Mouse (Mus musculus) heart, embryonic 15.5 days (tissue): ENCODE data around the gene Ssh1. TPM values are rescaled to one million over a fixed set of nuclear protein-coding genes. Genes with fewer than 3 reads are reported as not detected.

Experiments
- ATAC-seq: fragments of 200-750 bp; cut with Nextera tagmentation; replicated peaks from 2 replicates; pipeline ENCODE4 v1.8.0; 2017; ENCODE audit warnings: low read depth, moderate TSS enrichment; ENCODE audit not compliant: insufficient number of reproducible peaks, insufficient read depth, low FRiP score
- H3K27ac ChIP-seq: fragments of 300-500 bp; sonication (generic); 2 replicates; pipeline ENCODE4 v1.5.1; 2015; ENCODE audit warnings: mild to moderate bottlenecking, inconsistent platforms
- H3K27me3 ChIP-seq: fragments of 300-500 bp; sonication (generic); 2 replicates; pipeline ENCODE4 v1.6.1; 2015; ENCODE audit warnings: inconsistent platforms
- H3K36me3 ChIP-seq: fragments of 300-500 bp; sonication (generic); 2 replicates; pipeline ENCODE4 v1.6.1; 2015; ENCODE audit warnings: mild to moderate bottlenecking, inconsistent platforms
- H3K4me1 ChIP-seq: fragments of 300-500 bp; sonication (generic); replicated peaks from 2 replicates; pipeline ENCODE4 v1.6.1; 2015; ENCODE audit warnings: inconsistent platforms
- H3K4me2 ChIP-seq: fragments of 300-500 bp; sonication (generic); 2 replicates; pipeline ENCODE4 v1.6.1; 2015; ENCODE audit warnings: inconsistent platforms, mild to moderate bottlenecking, moderate library complexity
- H3K4me3 ChIP-seq: fragments of 300-500 bp; sonication (generic); 2 replicates; pipeline ENCODE4 v1.5.1; 2015; ENCODE audit warnings: mild to moderate bottlenecking, inconsistent platforms
- H3K9ac ChIP-seq: fragments of 300-500 bp; sonication (generic); 2 replicates; pipeline ENCODE4 v1.6.1; 2015; ENCODE audit warnings: mild to moderate bottlenecking, inconsistent platforms
- H3K9me3 ChIP-seq: fragments of 300-500 bp; sonication (generic); replicated peaks from 2 replicates; pipeline ENCODE4 v1.6.1; 2016; ENCODE audit warnings: inconsistent platforms
- WGBS: fragments of 180-500 bp; shearing (Covaris S2); methylation state at CpG from one replicate; pipeline ENCODE4 v1.1.7; 2015; ENCODE audit warnings: mixed read lengths; 5-methylcytosine and 5-hydroxymethylcytosine counted together
- polyA plus RNA-seq: library from polyadenylated mRNA; unstranded; fragments of >200 nt; fragmentation: Nextera tagmentation; extraction: Ambion mirVana; gene quantifications from 2 replicates; pipeline ENCODE4 v1.2.1, GENCODE M21; 2015

The Ssh1 gene
- polyA plus RNA-seq, 1 experiment from 2014 or later: 9.0 TPM

- no peak overlapping the region for H3K27ac ChIP-seq
- WGBS: 28% methylated on average over 11 of the region's 11 CpGs
- peaks cover 75% of the 10 kb centered on the region for H3K4me1 ChIP-seq
Measured at GRCm38 (mm10) chr5:113887132-113887531, 106.6 kb downstream of the Ssh1 start.

More at GRCm38 (mm10) chr5:113887132-113887531, 106.6 kb downstream of the Ssh1 start:
- Histone ChIP-seq H3K27me3 (no peaks in the 10 kb centered on the region), H3K36me3 (no peaks in the 10 kb centered on the region), H3K9me3 (no peaks in the 10 kb centered on the region), H3K9ac (no peak overlapping the region), H3K4me3 (no peak overlapping the region), H3K4me2 (no peak overlapping the region)
- no peak for ATAC-seq

Other genes with a start within 250 kb of the Ssh1 start
- gene Sart3, start 221.4 kb downstream of the Ssh1 start, polyA plus RNA-seq: 30.8 and 39.8 TPM in 2 replicates
- gene Iscu, start 221.1 kb downstream of the Ssh1 start, polyA plus RNA-seq: 112 and 124 TPM in 2 replicates
- 23.6 and 30.5 TPM in 2 replicates for gene Tmem119, start 193.4 kb downstream of the Ssh1 start, polyA plus RNA-seq
- 2.7 and 18.4 TPM in 2 replicates for gene Selplg, start 161.2 kb downstream of the Ssh1 start, polyA plus RNA-seq
- 72.7 and 95.4 TPM in 2 replicates for gene Coro1c, start 85.1 kb downstream of the Ssh1 start, polyA plus RNA-seq
- gene Dao, start 9.8 kb upstream of the Ssh1 start, polyA plus RNA-seq: not detected in 2 replicates
- 7.8 and 8.9 TPM in 2 replicates for gene Usp30, start 71.6 kb upstream of the Ssh1 start, polyA plus RNA-seq
- 0.53 TPM in 1 of 2 replicates, not detected in the other for gene Svop, start 97.7 kb upstream of the Ssh1 start, polyA plus RNA-seq
- gene Alkbh2, start 134.3 kb upstream of the Ssh1 start, polyA plus RNA-seq: 7.8 and 7.9 TPM in 2 replicates
- gene Ung, start 136.5 kb upstream of the Ssh1 start, polyA plus RNA-seq: 37.3 and 41.9 TPM in 2 replicates
- gene Acacb, start 152.6 kb upstream of the Ssh1 start, polyA plus RNA-seq: 11.3 and 12.2 TPM in 2 replicates